Mouse (Mus musculus) ES-Bruce4 (cell line): ENCODE data around the gene Tle3. TPM values are rescaled to one million over a fixed set of nuclear protein-coding genes. Genes with fewer than 3 reads are reported as not detected.

Source experiments
- H3K27ac ChIP-seq: 2 replicates; pipeline ENCODE4 v1.5.1; 2012; ENCODE audit warnings: low read length, inconsistent platforms; ENCODE audit not compliant: insufficient read depth
- H3K27me3 ChIP-seq: 2 replicates; pipeline ENCODE4 v1.6.1; 2012; ENCODE audit warnings: mild to moderate bottlenecking, low read length, inconsistent platforms; ENCODE audit not compliant: control insufficient read depth, poor library complexity, insufficient read depth, severe bottlenecking
- H3K36me3 ChIP-seq: 2 replicates; pipeline ENCODE4 v1.6.1; 2012; ENCODE audit warnings: inconsistent platforms, mild to moderate bottlenecking, low read length, moderate library complexity; ENCODE audit not compliant: control insufficient read depth, poor library complexity, insufficient read depth, severe bottlenecking
- H3K4me1 ChIP-seq: one replicate; pipeline ENCODE4 v1.8.1; 2011; ENCODE audit warnings: low read length; ENCODE audit not compliant: control insufficient read depth, insufficient read depth
- H3K4me3 ChIP-seq: 2 replicates; pipeline ENCODE4 v1.5.1; 2011; ENCODE audit warnings: low read depth, mild to moderate bottlenecking, low read length
- H3K9ac ChIP-seq: 2 replicates; pipeline ENCODE4 v1.6.1; 2012; ENCODE audit warnings: low read depth, mild to moderate bottlenecking, inconsistent platforms; ENCODE audit not compliant: poor library complexity, severe bottlenecking
- H3K9me3 ChIP-seq: replicated peaks from 2 replicates; pipeline ENCODE4 v1.6.1; 2012; ENCODE audit warnings: mild to moderate bottlenecking, low read length, inconsistent platforms; ENCODE audit not compliant: control insufficient read depth, poor library complexity, insufficient read depth, severe bottlenecking
- CTCF ChIP-seq: IDR thresholded peaks from one replicate; pipeline ENCODE4 v1.8.1; 2011; ENCODE audit warnings: low read depth, low read length
- EP300 ChIP-seq: IDR thresholded peaks from 2 replicates; pipeline ENCODE4 v1.6.1; 2011; ENCODE audit warnings: low read depth, low read length; ENCODE audit not compliant: insufficient read depth
- POLR2A ChIP-seq: IDR thresholded peaks from one replicate; pipeline ENCODE4 v1.8.1; 2011; ENCODE audit warnings: low read length; ENCODE audit not compliant: insufficient read depth
- polyA plus RNA-seq: library from polyadenylated mRNA; stranded (reverse); fragments of >200 nt; gene quantifications from 2 replicates; pipeline ENCODE4 v1.2.4, GENCODE M21; 2011; ENCODE audit warnings: low read depth; ENCODE audit not compliant: missing spikeins, insufficient read depth, insufficient read length

The Tle3 gene
- polyA plus RNA-seq, 1 experiment = 146 TPM

DNA sequence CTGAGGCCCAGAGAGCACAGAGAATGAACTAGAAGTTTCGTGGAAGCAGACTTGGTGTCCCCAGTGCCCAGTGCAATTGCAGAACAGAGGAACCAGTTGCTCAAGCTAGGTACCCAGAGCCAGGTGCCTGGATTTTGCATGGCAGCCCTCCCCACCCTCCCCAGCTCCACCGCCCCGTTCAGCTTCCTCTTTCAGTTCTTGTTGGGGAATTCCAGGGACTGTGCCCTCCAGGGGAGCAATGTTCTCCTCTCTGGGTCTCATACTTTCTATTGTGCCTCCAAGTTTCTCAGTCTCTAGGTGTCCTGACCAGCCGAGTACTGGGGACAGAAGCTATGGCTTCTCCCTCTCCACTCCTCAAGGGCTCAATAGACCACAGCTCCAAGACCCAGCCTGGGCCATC lies 59.7 kb downstream of the Tle3 start:
- no peak overlapping the region for H3K4me3 ChIP-seq
- H3K4me1 ChIP-seq = peaks cover 2% of the 10 kb centered on the region
- TF ChIP-seq POLR2A = no peak
- TF ChIP-seq CTCF = no peak
- TF ChIP-seq EP300 = no peak
- H3K36me3 ChIP-seq = no peaks in the 10 kb centered on the region
- H3K9me3 ChIP-seq = no peaks in the 10 kb centered on the region
- H3K9ac ChIP-seq = no peak overlapping the region
- no peaks in the 10 kb centered on the region for H3K27me3 ChIP-seq
- H3K27ac ChIP-seq = no peak overlapping the region

DNA sequence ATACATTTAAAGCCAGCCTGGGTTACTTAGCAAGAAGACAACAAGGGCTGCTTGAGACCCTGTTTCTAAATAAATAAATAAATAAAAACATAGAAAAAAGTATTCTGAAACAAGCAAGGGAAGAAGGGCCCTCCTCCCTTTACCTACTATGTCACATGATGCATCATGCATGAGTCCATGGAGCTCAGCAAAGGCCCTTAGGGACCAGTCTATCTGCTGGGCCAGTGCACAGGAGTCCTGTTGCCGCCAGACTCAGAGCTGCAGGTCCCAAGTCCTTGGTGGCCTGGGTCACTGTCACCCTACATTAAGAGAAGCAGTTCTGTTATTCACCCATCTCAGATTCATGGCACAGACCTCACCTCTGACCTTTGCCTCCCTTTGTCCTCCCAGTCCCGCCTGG lies 61.0 kb downstream of the Tle3 start:
- no peaks in the 10 kb centered on the region for H3K9me3 ChIP-seq
- no peak overlapping the region for H3K4me3 ChIP-seq
- peaks cover 2% of the 10 kb centered on the region for H3K4me1 ChIP-seq
- H3K36me3 ChIP-seq = no peaks in the 10 kb centered on the region
- no peaks in the 10 kb centered on the region for H3K27me3 ChIP-seq
- no peak overlapping the region for H3K9ac ChIP-seq
- TF ChIP-seq CTCF (no peak), POLR2A (no peak), EP300 (no peak)
- no peak overlapping the region for H3K27ac ChIP-seq

DNA sequence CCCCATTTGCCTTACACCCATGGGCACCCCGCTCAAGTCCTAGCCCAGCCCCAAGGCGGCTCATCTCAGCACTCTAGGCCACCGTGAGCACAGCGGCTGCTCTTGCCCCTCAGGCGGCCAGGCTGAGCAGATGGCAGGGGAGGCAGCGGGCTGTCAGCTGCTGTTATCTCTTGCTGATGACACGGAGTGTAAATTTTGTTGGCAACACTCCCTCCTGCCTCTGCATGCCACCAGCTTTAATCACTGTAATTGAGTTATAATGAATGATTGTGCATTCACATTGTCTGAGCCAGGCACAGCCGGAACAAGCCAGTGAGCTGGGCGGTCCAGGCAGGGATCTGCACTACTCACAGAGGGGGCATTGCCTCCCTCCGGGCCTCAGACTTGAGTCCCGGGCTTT lies 61.9 kb downstream of the Tle3 start:
- TF ChIP-seq POLR2A = no peak
- TF ChIP-seq CTCF = no peak
- no peak for TF ChIP-seq EP300
- Histone ChIP-seq H3K27me3 (no peaks in the 10 kb centered on the region), H3K27ac (no peak overlapping the region), H3K4me3 (no peak overlapping the region), H3K9ac (no peak overlapping the region), H3K4me1 (peaks cover 3% of the 10 kb centered on the region), H3K9me3 (no peaks in the 10 kb centered on the region), H3K36me3 (no peaks in the 10 kb centered on the region)

DNA sequence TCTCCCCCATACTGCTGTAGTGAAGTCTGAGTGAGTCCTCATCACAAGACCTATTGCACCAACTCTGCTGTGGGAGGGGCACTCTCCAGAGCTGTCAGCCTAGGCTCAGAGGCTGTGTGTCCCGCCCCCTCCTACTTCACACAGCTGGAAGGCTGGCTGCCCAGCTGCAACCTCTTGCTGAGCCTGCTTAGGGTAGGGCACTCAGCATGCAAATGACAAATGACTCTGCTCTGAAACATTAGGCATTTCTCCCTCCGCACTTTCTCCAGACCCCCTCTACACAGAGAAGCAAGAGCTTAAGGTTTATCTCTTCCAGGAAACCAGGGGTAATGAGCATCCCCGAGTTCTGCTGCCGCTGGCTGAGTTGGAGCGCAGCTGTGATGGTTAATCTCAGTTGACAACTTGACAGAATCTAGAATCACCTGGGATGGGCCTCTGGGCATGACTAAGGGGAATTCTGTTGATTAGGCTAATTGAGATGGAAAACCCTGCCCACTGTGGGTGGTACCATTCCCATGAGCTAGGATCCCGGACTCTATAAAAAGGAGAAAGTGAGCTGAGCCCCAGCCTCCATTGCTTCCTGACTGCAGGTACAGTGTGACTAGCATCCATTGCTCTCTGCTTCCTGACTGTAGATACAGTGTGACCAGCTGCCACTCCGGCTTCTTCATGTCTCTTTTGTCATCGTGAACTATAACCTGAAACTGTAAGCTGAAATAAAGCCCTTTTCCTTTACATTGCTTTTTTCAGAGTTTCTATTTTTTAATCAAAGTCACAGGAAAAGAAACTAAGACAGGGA lies 63.2 kb downstream of the Tle3 start:
- Histone ChIP-seq H3K4me1 (peaks cover 9% of the 10 kb centered on the region), H3K27ac (no peak overlapping the region), H3K9me3 (no peaks in the 10 kb centered on the region), H3K27me3 (no peaks in the 10 kb centered on the region), H3K9ac (no peak overlapping the region), H3K4me3 (no peak overlapping the region), H3K36me3 (no peaks in the 10 kb centered on the region)
- no peak for TF ChIP-seq CTCF
- no peak for TF ChIP-seq POLR2A
- TF ChIP-seq EP300 = no peak

- no peaks in the 10 kb centered on the region for H3K36me3 ChIP-seq
- no peak overlapping the region for H3K4me3 ChIP-seq
- peaks cover 7% of the 10 kb centered on the region for H3K4me1 ChIP-seq
- H3K27me3 ChIP-seq = no peaks in the 10 kb centered on the region
- no peak overlapping the region for H3K27ac ChIP-seq
- TF ChIP-seq EP300 (no peak), CTCF (no peak), POLR2A (no peak)
- H3K9ac ChIP-seq = no peak overlapping the region
- no peaks in the 10 kb centered on the region for H3K9me3 ChIP-seq
Observed at GRCm38 (mm10) chr9:61436104-61436503, 63.9 kb downstream of the Tle3 start.

GRCm38 (mm10) chr9:61436761-61437160 lies 64.6 kb downstream of the Tle3 start:
- no peak overlapping the region for H3K4me3 ChIP-seq
- no peaks in the 10 kb centered on the region for H3K9me3 ChIP-seq
- H3K4me1 ChIP-seq = peaks cover 7% of the 10 kb centered on the region
- H3K36me3 ChIP-seq = no peaks in the 10 kb centered on the region
- no peaks in the 10 kb centered on the region for H3K27me3 ChIP-seq
- no peak overlapping the region for H3K27ac ChIP-seq
- no peak overlapping the region for H3K9ac ChIP-seq
- TF ChIP-seq CTCF (no peak), EP300 (no peak), POLR2A (no peak)
